Mouse (Mus musculus): ENCODE measurements at regions not wholly inside any gene's neighbourhood (a gene's known extent, or its start where the extent isn't known, plus 50 kb on each side); places are given as distances from the start of the nearest gene placed in this dataset.
"Not testable (repeated sequence)": the region's sequence is repeated elsewhere in the genome, so short reads cannot be mapped to it uniquely, and the experiment has no call there.

DNA sequence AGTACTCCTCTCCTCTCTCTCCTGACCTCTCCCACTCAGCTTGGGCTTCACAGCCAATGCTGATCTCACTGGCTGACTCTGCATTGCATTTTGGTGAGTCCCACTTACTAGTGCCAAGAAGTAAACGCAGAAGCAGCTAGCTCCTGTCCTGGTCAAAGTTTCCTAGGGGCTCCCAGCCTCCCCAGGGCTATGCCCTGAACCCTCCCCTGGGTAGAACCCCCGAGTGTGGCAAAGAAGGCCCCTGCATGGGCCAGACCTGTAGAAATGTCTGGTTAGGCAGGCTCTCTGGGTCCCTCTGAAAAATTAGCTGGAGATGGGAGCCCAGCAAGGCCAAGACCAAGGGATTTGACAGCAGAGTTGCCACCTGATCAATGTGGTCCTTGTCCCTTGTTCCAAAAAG is 454.3 kb downstream of the Gm10330 start:
- not testable (repeated sequence) for ATAC-seq (ENCODE audit: low FRiP score, low read depth); H3K4me2 ChIP-seq (replicated peaks); H3K4me1 ChIP-seq; H3K36me3 ChIP-seq; H3K27me3 ChIP-seq; H3K9ac ChIP-seq; H3K4me3 ChIP-seq; H3K27ac ChIP-seq; H3K9me3 ChIP-seq
- WGBS = 52% methylated on average over 2 of the region's 2 CpGs

DNA sequence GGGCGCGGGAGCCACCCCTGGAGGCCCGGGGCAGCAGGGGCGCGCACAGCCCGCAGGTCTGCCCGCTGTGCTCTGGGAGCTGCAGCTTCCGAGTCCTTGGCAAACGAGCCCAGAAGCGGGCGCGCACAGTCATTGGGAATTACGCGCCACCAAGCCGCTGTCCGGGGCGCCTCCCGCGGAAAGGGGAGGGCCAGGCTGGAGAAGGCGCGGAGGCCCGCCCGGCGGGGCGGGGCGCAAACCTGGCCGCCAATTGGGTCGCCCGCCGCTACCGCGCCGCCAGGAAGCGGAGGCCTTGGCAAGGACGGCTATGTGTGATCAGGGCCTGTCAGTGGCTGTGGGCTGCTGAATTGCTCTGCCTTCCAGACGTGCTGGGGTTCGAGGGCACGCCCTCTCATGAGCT is 464.9 kb downstream of the Gm10330 start:
- Histone ChIP-seq H3K4me2 (replicated peaks) (peak overlapping the region; percentile 57), H3K4me3 (peak overlapping the region; percentile 47)
- H3K4me1 ChIP-seq, H3K36me3 ChIP-seq, H3K9ac ChIP-seq, H3K27ac ChIP-seq, H3K27me3 ChIP-seq, H3K9me3 ChIP-seq: not testable (repeated sequence)
- WGBS = under 1% methylated on average over 27 of the region's 38 CpGs
- ATAC-seq (ENCODE audit: low FRiP score, low read depth) = peak; percentile 75; the same call in 1 of the 2 replicates

All from limb, embryonic 13.5 days (tissue).